Mouse (Mus musculus) common myeloid progenitor, adult 5-6 weeks (primary cell): ENCODE measurements around the gene Gipc2. TPM values are rescaled to one million over a fixed set of nuclear protein-coding genes. Genes with fewer than 3 reads are reported as not detected.

Source experiments
- ATAC-seq: replicated peaks from 2 replicates; pipeline ENCODE4 v1.8.0; 2016; ENCODE audit warnings: low read depth, mild to moderate bottlenecking, moderate TSS enrichment, inconsistent platforms; ENCODE audit not compliant: poor library complexity, severe bottlenecking
- total RNA-seq: library from RNA; stranded (forward); fragments of 200-1000, 187-1606 nt; gene quantifications from 2 replicates; pipeline ENCODE4 v1.2.3, GENCODE M21; 2017

Gipc2 gene
- total RNA-seq, 1 experiment from 2014 or later = 1.2 TPM

DNA sequence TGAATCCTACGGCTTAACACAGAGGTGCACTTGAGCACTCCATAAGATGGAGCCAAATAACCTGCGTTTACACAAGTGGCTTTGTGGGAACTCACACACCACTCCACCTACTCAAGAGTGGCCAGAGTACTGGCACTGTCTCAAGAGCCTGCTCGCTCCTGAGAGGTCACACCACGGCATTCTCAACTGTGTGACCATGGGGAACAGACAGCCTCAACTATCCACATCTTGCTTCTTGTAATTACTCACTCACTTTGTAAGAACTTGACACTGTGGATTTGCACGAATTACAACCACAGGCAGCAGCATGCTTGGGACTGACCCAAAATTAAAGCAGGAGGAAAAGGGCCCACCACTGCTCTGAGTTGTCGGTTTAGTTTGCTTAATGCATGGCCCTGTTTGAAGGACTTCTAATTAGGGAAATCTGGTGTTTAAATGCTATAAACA is 25.8 kb upstream of the Gipc2 start:
- peak; percentile 28 for ATAC-seq

GRCm38 (mm10) chr3:152190679-152191477 is 24.8 kb upstream of the Gipc2 start:
- ATAC-seq = no peak

DNA sequence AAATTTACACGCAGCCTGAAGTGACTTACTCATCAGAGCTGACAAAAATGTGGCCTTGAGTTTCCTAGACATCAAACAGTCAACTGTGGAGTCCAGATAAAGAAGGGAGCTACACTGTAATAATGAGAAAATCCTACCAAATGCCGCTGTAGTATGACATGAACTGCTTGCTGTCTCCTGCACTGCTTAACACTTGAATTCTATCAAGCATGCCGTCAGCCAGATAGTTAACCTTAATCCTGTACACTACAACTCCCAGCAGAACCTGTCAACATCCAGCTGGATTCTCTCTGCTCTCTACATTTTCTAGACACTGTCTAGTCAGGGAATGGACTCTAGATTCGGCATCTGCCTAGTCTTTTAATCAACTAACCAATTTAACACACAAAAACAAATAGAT is 23.3 kb upstream of the Gipc2 start:
- ATAC-seq = no peak

DNA sequence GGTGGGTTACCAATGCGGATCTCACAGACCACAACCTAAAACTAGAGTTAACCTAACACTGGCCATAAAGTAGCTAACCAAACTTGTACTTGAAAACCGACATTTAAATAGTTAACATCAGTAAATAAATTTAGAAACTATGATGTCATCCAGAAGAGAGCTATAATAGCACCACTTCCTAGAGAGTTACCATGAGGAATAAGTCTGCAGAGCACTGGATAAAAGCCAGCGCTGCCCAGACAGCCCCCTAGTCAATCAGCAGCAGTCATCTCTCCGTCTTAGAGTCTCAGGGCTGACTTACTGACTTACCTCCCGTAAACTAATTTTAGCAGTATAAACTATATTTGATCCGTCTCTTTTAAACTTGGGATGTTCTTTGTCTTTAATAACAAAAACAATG is 20.1 kb upstream of the Gipc2 start:
- no peak for ATAC-seq

DNA sequence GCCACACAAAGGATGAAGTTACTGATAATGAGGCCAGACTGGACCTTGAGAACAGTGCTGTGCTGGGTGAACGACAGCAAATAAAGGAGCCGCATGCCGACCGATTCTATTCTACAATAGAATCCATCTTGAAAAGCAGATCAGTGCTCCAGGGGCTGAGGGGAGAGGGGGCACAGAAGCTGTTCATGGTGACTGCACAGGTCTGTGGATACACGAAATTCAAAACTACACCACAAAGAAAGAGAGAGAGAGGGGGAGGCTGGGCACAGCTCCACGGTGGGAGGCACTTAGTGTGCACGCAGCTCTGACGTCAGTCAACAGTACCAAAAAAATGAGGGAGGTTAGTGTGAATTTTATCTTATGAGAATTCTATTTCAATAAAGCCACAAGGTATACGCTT is 17.5 kb upstream of the Gipc2 start:
- no peak for ATAC-seq

DNA sequence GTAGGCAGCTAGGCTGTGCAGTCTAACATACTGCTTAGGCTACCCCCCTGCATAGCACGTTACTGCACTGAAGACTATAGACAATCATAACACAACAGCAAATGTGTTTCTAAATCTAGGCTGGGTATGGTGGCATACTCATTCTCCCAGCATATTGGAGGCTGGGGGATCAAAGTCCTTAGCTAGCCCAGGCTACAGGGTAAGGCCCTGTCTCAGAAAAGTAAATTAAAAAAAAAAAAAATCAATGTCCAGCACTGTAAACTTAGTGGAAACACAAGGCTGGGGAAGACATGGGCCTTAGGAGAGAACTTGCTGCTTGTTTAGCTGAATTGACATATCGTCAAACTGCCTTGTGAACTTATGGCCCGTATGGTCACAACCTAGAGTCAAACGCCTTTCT is 14.6 kb upstream of the Gipc2 start:
- ATAC-seq = no peak

DNA sequence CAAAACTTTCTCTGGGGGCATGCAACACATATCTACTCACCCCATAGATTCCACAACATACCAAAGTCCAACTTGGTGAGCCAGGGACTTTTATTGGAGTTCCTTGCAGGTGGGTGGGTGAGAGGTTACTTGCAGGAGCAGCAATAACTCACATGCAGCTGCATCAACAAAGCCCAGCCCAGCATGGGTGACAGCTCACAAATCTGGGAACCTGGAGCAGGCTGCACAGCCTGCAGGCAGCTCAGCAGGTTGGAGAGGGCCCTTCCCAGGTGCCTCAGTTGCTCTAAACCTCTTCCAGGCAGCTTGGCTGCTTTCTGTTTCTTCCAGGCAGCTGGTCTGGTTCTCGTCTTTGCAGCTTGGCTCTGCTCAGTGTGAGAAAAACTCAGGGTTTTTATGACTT is 13.3 kb upstream of the Gipc2 start:
- no peak for ATAC-seq

- ATAC-seq = no peak
Observed at GRCm38 (mm10) chr3:152178816-152179215, 12.8 kb upstream of the Gipc2 start.

DNA sequence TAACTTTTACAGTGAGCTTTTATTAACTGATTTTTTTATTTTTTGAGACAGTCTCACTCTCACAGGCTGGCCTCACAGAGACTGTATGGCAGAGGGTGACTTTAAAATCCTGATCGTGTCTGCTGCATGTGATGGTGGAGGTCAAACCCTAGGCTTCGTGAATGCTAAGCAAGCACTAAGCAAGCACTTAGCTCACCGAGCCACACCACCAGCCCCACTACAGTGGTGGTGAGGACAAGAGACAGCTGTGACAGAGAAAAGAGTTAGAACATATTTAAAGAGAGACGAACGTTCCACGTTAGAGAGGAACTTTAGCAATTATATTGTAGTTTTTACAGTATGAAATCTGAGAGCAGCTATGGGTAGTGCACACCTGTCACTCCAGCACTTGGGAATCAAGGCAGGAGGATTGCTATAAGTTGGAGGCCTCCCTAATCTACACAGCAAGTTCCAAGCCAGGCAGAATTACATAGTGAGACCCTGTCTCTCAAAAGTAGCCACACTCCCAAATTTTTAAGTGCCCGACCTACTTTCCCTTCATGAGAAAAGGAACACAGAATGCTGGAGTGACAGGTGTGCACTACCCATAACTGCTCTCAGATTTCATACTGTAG is 6.4 kb upstream of the Gipc2 start:
- ATAC-seq = no peak

DNA sequence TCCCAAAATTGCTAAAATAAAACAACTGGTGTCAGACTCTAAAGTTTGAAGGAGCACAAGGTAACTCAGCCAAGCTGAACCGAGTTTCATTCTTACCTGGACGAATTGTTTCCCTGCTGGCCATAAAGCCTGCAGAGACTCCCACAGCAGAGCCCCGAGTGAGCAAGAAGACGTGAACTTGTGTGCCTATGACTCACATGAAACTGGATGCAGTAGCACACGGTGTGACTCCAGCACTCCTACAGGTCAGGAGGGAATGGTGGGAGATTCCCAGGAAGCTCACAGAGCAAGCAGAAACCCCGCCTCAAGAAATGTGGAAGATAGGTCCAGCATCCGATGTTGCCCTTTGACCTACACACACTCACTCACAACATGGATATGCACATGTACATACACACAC is 5.8 kb upstream of the Gipc2 start:
- ATAC-seq = no peak

DNA sequence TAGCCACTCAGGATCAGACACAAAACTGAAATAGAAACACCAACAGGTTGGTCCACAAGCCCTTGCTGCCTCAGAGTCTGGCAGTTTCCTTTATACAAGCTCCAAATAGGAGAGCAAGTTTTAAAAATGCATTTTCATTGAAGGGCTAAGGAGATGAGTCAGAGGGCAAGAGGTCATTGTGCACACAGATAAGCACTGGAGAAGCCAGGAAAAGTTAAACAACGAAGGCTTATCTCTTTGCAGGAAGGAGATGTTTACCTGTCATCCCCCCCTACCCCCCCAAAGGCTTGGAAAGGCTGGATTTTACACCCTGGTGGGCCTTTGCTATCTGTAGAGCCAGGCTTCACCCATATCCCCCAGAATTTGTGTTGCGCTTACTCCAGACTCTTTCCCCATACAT is 5.2 kb upstream of the Gipc2 start:
- no peak for ATAC-seq

DNA sequence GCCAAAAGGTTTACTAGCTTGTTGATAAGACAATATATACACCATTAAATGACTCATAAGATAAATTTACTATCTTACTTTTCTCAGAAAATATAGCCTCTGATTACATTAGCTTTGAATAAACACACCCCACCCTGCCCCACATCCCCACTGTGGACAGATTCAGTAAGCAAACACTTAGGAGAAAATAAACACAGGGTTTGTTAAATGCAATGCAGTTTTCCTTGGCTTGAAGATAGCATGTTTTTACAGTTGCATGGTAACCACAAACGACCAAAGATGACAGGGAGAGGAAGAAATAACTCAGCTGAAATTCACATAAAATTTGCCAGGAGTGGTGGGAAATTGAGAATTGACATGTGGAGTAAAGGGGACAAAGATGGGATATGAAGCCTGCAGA is 4.4 kb upstream of the Gipc2 start:
- ATAC-seq = no peak

DNA sequence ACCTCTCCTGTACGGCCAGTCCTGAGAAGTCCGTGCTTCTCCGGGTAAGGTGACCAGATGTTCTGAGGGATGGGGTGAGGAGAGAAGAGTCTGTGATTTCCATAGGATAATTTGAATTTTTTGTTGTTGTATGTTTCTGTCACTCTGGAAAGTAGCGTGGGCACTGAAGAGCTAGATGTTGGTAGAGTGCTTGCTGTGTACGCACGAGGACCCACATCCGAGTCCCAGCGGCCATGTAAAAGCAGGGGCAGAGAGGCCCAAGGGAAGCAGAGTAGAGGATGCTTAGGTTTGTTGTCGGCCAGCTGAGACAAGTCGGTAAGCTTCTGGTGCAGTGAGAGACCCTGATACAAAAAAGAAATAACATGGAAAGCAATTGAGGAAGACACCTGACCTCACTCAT is 2.0 kb upstream of the Gipc2 start:
- ATAC-seq = no peak

- no peak for ATAC-seq
Observed at GRCm38 (mm10) chr3:152166699-152167451, 845 bp upstream of the Gipc2 start.

GRCm38 (mm10) chr3:152165351-152166098 is 505 bp downstream of the Gipc2 start:
- peak; percentile 50 for ATAC-seq

GRCm38 (mm10) chr3:152165014-152165350 is 1.0 kb downstream of the Gipc2 start:
- no peak for ATAC-seq

GRCm38 (mm10) chr3:152163320-152163719 is 2.7 kb downstream of the Gipc2 start:
- no peak for ATAC-seq

GRCm38 (mm10) chr3:152160607-152161006 is 5.4 kb downstream of the Gipc2 start:
- ATAC-seq = no peak

- ATAC-seq = no peak
Observed at GRCm38 (mm10) chr3:152159321-152159720, 6.7 kb downstream of the Gipc2 start.
